Mouse (Mus musculus) ovary, adult 18-20 months (tissue): ENCODE results near the gene Sp2.
A peak's percentile ranks its signal among the peaks of the same experiment; 100 is the strongest.

ENCODE experiments used
- DNase-seq: peaks from one replicate; pipeline ENCODE4 v3.0.0; 2022; ENCODE audit warnings: low spot score, mixed read lengths

Sp2 gene

DNA sequence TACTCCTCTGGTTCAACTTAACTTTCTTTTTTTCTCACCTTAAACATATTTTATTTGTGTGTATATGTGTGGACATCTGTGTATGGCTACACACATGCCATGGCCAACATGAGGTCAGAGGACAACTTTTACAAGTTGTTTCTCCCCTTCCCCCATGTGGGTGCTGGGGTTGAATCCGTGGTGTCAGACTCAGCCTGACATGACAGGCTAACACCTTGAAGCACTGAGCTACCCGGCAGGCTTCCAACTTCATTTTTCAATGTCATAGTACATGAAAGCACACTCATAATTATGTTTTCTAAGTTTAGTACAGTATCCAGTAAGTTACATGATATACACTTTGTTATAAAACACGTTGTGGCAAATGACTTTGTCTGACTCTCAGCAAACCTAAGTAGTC lies 12.4 kb downstream of the Sp2 start:
- DNase-seq, result no peak

DNA sequence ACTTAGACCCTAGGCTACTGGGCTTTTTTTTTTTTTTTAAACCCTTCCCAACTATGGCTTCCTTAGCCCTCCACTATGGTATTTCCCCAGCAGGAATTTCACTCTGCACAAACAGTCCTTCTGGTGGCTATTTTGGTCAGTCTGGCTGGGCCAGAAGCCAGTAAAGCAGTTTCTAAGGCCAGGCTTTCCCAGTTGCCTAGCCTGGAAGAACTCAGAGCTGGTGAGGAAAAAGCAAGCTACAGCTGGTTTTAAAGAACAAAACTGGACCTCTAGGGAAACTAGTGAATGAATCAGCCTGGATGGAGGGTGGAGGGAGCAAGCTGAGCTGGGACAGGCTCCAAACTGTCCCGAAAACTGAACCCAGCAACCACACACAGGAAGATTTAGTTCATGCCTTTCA lies 13.0 kb downstream of the Sp2 start:
- peak; percentile 62 for DNase-seq

DNA sequence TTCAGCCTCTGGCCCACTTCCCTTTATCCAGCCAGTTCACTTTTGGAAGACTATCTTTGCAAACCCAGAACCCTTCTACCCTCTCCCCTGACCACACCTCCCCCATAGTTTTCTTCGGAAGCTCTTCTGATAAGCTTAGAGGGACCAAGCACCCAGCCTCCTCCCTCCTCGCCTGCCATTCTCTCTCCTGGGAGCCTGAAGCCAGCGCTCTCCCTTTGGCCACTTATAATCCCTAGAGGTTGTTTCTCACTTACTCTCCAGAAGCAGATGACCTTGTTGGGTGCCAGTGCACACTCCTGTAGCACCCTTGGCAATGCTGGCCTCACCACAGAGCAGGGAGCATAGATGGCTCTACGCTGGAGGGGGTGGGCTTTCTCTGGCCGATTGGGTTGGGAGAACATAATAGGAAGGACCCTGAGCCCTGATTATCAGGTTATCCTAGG lies 13.5 kb downstream of the Sp2 start:
- DNase-seq, result no peak

DNA sequence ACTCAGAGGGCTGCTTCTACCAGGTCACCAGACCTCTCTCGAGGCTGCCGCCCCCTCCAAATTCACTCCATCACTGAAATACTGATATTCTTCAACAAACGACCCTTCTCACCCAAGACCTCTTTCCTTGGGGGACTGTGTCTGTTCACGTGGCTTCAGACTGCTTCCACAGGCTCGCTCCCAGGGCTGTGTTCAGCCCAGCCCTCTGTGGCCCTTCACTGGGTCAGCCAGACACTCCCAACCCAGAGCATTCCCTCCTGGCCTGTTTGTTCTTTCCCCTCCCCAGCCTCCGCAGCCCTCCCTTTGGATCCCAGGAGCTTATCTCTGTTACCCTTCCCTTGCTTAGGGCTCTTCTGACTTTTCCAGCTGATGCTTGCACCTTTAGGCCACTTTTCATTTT lies 14.3 kb downstream of the Sp2 start:
- no peak for DNase-seq

DNA sequence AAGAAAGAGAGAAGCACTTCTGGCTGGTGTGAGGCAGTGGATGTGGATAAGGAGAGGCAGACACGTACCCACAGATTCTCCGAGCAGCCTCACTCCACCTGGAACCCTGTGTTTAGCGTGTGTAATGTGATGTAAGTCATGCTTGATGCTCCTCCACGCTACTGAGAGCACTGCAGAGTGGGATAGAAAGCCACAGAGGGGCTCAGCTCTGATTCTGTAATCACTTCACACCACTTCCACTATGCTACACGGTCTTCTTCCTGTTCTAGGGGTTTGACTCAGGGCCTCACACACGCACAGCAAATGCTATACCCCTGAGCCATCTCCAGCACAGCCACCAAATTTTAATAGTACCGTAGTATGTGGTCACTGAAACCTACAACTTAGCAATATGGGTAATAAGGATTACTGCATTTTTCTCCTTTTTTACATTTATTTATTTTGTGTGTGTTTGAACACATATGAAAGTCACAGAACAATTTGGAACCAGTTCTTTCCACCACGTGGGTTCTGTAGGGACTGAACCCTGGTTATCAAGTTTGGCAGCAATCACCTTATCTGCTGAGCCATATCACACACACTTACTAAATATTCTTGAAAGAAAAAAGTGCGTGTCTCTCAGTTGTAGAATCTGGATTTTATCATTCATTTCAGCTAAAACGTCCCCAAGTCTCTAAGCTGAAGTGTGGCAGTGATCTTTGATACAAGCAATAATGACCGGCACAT lies 15.1 kb downstream of the Sp2 start:
- no peak for DNase-seq

DNA sequence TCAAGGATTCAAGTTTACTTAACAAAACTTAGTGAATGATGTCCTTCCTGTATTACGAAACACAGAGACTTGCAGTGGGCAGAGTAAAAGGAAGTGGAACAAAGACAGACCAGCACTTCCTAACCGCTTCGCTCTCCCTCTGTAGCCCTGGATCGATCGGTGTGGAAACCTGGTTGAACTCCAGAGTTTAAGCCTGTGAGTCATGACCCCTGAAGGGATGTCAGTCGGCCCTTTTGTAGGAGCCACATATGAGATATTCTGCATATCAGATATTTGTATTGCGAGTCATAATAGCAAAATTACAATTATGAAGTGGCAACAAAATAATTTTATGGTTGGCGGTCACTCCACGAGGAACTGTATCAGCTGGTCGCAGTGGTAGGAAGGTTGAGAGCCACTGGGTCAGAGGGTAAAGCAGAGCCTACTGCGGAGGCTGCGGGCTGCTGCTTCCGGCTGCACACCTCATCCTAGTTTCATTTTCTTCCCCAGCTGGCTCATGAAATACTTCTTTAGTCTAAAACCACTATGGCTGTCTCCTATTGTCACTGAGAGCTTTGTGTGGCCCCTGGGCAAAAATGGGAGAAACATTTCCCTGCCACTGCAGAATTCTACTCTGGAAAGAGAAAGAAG lies 15.7 kb downstream of the Sp2 start:
- no peak for DNase-seq

DNA sequence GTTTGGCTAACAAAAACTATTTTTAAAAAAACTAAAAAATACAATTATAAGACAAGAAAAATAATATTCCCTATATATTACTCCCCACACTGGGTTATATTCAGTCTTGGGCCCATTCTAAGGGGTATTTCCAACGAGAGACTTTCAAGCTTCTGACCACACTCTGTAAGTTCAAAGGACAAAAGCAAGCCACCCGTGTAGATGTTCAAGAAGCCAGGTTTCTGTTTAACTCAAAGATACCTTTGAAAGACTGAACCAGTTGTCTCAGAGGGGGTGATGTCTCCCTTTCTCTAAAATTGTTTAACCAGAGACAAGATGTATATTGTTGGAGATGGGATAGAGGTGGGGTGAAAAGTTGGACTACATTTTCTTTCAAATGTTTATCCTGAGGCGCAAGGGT lies 16.6 kb downstream of the Sp2 start:
- DNase-seq, result no peak

DNA sequence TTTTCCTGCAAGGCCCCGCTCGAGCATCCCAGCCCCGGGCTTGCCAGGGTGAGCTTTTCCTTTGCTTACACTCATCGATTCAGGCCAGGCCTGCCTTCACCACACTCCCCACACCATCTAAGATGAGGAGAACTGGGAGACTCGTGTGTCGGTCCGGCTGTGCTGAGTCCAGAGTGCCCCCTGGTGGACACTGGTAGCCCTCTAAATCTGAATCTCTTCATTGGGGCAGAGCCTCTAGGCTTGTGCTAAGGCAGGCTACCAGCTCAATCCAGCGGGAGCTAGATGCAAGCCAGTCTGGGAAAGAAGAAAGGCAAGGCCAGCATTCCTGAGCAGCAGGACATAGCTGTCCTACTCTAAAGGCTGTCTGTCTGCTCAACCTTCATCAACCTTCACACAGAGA lies 19.2 kb downstream of the Sp2 start:
- peak; percentile 79 for DNase-seq

DNA sequence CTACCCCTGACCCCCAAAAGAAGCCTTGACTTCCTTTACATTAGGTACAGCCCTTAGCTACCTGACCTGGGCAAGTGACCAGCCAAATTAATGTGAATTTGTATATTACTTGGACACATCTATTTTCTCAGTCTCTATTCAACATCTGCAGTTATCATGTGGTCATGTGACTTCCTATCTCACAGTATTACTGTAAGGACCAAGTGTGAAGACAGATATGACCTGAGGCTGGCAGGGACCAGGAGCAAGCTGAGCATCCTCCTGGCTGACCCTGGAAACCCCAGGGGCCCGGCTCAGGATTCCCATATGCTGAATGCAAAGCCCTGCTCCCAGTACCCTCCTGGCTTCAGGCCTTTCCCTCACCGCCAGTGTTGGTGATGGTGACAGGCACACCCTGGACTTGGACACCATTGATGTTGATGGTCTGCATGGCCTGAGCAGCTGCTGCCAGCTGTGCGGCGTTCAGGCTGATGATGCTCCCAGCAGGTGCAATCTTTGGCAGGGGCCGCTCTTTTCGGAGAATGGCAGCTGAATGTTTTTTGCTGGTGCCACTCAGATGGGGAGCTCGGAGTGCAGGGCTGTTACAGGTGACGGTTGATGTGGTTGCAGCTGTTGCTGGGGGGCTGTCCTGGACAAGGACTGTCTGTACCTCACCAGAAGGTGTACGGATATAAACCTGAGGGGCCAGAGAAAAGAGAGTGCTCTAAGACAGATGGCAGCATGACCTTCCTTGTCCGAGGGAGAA lies 25.5 kb downstream of the Sp2 start:
- DNase-seq, result no peak

DNA sequence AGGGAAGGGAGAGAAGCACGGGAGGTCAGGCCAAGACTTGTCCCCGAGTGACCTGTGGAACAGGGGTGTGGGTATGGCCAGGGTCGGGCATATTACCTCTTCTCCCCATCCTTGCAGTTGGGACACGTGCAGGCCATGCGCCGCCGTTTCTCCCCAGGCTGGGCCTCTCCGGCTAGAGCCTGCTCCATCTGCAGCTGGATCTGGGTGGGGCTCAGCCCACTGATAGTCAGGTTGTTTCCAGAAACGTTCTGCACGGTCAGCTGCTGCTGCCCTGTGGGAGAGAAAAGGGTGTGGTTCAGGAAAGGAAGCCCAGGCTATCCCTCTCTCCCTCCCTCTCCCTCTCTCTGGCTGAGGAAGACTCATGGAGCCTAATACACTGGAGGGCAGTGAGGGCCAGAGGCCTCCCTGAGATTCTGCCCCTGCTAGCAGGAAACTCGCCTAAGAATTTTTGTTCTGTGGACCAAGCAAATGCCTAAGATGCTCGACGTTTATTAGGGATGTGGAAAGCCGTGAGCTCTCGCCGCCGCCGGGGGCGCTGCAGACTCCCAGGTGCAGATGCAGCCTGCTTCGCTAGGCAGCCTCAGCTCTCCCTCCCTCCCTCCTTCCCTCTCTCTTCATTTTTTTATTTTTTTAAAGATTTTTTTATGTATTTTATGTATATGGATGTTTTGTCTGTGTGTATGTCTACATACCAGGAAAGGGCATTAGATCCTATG lies 26.6 kb downstream of the Sp2 start:
- DNase-seq, result no peak

DNA sequence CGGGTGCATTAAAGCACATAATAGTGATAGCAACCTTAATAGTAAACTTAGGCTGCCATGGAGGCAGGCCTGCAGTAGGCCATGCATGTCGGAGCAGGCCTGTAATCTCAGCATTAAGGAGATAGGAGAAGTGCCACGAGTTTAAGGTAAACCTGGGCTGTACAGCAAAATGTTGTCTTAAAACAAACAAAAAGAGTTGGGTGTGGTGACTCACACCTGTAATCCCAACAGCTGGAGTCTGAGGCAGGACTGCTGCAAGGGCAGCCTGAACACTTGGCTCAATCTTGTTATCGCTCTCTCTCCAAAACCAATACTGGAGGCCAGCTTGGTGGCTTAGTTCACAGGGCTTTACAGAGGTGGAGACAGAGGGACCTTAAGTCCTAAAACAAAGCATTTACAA lies 27.7 kb downstream of the Sp2 start:
- DNase-seq, result no peak

DNA sequence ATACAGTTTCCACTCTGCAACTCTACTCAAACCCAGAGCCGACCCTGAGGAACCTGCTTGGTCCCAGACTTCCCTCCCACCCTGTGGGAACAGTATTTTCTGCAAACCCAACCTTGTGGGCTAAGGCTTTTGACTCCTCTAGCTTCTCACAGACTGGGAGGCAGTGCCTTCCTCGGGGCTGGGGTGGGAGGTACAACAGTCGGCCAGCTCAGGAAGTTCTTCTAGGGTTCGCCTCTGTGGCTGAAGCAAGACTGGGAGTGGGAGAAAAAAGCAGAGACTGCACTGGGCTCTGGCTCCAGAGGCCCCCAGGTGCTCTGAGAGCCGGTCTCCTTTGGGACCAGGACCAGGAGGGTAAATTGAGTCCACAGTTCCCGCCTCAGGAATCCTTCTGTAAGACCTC lies 29.9 kb downstream of the Sp2 start:
- DNase-seq, result no peak

DNA sequence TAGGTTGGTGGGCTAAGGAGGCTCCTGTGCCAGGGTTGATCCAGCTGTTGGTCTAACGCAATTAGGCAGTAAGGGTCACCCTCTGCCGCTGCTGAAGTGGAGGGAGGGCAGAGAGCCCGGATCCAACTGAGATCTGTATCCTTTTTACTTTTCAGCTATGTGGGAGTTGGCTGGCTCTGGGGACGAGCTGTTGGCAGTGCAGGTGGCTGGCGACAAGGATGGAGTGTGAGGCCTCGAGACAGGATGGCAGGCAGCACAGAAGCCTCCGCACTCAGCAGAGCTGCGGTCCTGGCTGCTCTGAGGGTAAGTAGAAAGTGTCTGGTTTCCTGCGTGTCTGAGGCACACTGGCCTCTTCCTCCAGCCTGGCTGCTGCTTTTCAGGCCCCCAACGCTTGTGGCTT lies 30.3 kb downstream of the Sp2 start:
- no peak for DNase-seq

DNA sequence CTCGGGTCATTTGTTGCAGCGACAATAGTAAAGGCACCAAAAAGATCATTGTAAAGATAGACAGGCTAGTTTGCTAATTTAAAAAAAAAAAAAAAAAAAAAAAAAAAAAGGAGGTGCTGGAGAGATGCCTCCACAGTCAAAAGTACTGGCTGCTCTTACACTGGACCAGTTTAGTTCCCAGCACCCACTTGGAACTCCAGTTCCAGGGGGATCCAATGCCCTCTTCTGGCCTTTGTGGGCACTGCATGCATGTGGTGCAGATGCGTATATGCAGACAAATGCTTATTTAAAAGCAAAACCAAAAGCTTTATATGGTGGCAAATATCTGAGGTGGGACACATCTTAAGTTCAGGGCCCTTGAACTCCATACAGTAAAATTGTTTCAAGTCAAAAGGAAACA lies 32.0 kb downstream of the Sp2 start:
- no peak for DNase-seq

DNA sequence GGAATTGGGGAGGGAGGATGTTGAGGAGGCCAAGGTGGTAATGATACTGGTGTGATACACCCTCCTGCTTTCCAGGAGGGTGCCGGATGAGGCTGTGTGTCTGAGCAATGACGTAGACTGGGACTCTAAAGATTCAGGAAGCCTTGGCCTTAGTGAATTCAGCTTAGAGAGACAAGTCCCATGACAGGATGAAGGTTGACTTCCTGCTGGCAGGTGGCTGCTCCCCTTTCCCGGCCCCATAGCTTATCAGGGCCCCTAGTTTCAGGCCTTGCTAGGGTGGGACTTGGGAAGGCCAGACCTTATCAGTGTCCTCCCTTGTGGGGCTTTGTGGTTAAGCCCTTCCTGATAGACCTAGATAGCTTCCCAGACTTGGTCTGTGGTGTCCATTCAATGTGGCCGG lies 34.9 kb downstream of the Sp2 start:
- no peak for DNase-seq

DNA sequence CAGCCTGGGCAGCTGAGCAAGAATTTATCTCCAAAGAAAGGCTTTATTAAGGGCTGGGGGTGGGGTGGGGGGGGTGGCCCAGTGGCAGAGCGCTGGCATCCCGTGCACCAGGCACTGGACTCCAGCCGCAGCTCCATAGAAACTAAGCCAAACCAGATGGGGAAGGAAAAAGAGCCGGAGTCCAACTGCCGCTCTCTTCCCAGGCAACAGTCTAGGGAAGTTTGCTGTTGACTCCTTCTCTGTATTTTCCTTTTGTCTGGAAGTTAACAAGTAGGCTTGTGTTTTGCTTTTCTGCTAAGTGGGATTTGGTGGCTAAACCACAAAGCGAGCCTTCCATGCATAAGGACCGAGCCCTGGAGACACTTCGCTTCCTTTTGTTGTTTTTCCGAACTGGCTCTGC lies 36.3 kb downstream of the Sp2 start:
- DNase-seq, result no peak

DNA sequence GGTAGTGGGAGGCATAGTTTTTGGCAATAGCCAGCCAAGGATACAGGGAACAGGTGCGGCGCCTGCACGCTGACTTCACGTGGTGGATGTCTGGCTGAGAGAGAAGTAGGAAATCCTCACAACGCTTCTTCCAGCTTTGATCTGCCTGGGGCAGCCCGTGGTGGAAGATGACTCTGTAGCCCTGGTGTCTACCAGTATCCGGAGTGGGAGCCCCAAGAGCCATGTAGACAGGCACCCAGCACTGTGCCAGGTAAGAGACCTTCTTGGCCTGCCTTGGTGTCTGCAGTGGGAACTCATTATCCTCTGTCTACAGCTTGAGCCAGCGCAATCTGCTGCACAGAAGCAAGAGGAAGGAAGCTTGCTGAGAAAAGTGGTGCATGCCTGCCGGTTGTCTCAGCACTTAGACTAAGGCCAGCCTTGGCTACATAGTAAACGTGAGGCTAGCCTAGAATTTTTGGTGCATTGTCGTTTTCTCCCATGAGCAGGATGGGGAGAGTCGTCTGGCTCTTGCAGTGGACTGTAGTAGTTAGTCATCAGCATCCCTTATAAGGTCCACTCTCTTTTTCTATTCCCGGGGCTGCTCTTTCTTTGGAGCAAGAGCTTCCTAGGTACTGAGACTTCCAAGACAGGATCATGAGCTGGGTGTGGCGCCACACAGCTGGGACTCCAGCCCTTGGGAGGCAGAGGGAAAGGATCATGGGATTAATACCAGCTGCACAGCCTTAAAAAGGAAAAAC lies 37.7 kb downstream of the Sp2 start:
- DNase-seq, result no peak

DNA sequence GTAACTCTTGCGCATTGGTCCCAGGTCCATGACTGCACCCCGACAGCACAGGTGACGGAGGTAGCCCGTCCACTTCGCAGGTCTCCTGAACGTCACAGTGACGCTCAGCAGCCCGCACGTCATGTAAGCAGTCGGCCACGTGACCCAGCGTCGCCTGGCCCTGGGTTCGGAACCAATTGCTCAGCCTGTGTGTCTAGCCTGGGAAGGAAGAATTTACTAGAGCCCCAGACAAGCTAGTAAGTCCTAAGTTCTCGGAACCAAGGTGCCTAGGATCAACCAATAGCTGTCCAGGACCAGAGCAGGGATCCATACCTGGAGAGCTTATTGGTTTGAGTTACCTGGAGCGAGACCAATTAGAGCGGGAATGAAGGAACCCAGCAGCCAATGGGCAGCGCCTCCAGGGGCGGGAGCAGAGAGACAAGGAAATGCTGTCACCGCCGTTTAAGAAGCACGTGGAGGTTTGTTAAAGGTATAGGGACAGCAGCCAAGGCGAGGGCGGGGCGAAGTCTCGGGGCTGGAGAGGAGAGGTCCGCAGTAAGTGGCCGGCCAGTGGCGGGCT lies 38.9 kb downstream of the Sp2 start, which contains the start of gene Pnpo:
Gene Pnpo (minus strand): TSS at position 241 of the 559 bp plus-strand sequence.
- DNase-seq, result peak; percentile 91

DNA sequence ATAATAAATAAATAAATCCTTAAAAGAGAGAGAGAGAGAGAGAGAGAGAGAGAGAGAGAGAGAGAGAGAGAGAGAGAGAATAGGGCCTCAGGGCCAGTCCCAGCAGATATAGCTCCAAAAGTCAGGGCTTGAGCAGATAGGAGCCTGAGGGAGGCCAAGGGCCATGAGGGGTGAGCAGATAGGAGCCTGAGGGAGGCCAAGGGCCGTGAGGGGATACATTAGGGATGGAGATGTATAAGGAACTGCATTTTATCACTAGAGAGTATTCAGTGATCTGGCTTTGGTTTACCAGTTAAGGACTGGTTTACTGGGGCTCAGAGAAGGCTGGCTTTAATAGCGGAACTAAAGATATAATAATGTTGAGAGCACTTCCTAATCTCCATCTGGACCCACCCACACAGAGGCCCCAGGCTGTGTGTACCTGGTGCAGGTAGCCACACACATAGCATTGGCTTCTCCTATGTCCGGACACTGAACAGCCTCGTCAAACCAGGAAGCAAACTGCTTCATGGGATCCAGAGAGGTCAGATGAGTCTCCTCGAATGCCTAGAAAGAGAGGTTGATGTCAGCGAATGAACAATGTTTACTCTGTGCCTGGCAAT lies 40.7 kb downstream of the Sp2 start:
- no peak for DNase-seq

DNA sequence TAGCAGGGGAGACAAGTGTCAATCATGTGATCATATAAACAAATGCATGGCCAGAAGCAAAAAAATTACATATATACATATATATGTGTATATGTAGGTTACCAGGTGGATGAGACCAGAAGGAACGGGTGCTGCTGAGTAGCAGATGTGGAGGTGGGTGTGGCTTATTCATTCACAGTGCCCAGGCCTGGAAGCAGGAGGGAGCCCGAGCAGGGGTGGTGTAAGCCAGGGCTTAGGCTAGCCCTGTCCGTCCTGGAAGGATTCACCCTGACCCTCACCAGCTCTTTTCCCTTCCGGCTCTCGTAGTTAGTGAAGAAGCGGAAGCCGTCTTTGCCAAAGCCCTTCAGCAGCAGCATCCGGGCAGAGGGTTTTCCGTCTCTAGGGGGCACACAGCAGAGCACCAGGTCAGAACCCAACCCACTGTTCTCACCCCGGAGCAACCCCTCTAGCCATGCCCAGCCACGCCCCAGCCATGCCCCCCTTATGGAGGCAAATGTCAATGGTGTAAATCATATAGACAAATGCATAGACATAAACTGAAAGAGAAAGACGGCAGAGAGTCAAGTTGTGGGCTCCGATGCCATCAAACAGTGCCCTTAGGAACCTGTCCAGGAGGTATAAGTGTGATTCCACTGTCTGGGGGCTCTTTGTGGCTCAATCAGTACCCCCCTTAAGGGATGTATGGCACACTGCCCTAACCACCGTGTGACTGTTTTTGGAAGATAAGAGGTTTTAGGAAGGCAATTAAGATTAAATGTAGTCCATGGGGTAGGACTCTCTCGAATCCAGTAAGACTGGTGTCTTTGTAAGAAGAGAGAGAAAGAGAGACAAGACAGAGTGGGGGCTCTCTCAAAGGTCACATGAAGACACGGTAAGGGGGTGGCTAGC lies 41.9 kb downstream of the Sp2 start:
- DNase-seq, result no peak
